Mouse (Mus musculus): Measurements from ENCODE around the gene Rnf207.

The Rnf207 gene

DNA sequence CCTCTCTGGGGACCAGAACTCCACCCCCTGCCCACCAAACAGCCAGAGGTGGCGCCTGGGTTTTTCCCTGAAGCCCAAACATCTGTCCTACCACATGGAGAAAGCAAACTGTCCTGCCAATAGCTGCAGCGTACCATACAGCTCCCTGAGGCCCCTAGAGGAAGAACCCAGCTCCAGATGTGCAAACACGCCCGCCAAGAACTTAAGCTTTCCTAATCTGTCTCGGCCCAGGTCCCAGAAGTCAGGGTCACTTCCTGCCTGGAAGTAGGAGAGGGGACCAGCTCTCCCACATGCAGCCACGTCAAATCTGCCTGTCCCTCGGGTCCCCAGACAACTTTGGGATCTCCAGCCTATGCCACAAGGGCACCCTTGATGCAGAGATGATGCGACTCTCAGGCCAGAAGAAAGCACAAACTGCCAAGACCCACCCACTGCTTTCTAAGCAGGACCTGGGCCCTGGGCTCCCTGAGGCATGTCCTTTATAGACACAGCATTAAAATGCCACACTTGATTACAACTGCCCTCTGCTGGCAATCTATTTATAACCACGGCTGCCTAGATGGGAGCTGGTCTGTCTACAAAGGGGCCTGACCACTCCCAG lies 46.2 kb downstream of the Rnf207 start:
- DNase-seq (ENCODE audit: low spot score in 2 of 2): no peak

DNA sequence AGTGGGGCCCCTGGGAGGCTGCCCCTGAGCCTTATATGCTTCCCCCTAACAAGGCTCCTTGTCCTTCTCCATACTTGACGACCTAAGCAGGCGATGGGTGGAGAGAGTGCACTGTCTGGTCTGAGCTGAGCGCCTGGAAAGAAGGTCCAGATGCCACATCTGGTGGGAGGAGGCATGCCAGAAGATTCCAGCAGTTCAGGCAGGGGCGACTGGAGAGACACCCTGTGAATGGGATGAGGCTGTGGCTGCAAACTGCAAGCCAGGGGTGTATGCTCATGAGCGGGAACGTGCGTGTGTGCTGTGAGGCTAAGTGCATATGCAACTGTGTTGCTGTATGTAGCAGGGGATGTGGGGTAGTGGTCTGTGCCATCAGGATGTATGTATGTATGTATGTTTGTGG lies 46.8 kb downstream of the Rnf207 start:
- DNase-seq (ENCODE audit: low spot score in 2 of 2): no peak

DNA sequence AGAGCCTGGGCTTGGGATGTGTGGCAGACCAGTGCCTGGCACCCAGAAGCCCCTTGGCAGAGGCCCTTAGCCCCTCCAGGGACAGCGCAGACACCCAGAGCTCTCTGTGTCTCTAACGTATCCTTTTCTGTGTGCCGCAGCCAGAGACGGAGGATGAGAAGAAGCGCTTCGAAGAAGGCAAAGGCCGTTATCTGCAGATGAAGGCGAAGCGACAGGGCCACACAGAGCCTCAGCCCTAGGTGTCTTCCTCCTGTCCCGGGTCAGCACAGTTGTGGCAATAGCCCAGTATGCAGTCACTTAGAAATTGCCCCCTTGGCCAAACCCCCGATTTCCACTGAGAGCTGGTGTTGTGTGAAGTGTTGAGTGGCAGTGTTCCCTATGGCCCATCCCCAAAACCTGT lies 47.5 kb downstream of the Rnf207 start:
- no peak for DNase-seq (ENCODE audit: low spot score in 2 of 2)

DNA sequence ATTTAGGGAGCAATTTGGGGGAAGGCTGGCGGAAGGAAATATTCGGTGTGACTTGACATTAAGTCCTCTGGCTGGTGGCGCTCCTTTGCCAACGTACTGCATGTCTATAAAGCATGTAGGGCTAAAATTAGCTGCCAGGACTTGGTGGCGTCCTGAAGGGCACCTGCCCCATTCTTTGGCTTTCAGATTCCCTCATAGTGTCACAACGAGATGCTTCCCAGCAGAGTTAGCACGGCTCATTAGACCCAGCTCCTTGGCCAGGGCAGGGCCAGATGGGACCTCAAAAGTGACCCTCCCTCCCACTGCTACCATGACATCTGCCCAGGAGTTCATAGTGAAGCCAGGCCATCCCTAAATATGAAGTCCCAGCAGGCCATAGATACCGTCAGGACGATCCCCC lies 48.2 kb downstream of the Rnf207 start:
- DNase-seq (ENCODE audit: low spot score in 2 of 2): no peak

DNA sequence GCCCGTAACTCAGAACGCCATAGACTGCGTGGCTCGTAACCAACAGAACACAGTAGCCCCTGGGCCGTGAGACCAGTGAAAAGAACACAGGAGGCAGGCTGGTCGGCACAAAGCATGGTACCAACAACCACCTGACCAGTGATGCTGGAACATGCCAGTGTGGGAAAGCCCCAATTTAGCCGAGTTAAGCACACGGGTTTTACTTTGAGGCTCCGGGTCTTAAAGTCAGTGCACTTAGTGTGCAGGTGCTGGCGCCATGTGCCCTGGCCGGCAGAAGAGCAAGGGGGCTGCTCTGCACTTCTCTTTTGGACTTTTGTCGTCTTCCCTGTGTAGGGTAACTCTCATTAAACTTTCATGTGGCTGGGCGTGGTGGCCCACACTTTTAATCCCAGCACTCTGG lies 48.8 kb downstream of the Rnf207 start:
- no peak for DNase-seq (ENCODE audit: low spot score in 2 of 2)

DNA sequence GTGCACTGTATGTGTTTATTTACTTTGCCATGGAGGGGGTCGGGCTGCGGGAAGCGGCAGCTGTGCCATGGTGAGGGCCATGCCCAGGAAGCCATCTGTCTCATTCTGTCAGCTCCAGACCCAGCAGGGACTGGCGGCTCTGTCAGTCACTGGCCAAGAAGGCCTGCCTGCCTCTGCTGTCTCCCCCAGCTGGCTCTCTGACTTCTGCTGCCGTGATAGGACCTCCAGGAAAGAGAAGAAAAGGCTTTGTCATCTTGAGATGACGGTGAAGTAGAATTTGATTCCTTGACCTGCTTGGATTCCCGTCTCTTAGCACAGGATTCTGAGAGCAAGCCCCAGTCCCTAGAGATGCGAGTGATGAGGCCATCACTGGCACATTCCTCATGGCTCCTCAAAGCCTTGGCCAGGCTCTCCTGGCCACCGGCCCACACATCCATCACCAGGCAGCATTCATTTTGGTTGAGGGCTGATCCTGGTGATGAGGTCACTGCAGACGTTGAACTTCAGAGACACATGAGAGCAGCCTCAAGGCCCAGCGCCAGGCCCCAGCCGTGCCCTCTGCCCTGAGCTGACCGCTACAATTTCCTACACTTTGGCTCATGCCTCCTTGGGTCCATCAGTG lies 50.9 kb downstream of the Rnf207 start:
- no peak for DNase-seq (ENCODE audit: low spot score in 2 of 2)

DNA sequence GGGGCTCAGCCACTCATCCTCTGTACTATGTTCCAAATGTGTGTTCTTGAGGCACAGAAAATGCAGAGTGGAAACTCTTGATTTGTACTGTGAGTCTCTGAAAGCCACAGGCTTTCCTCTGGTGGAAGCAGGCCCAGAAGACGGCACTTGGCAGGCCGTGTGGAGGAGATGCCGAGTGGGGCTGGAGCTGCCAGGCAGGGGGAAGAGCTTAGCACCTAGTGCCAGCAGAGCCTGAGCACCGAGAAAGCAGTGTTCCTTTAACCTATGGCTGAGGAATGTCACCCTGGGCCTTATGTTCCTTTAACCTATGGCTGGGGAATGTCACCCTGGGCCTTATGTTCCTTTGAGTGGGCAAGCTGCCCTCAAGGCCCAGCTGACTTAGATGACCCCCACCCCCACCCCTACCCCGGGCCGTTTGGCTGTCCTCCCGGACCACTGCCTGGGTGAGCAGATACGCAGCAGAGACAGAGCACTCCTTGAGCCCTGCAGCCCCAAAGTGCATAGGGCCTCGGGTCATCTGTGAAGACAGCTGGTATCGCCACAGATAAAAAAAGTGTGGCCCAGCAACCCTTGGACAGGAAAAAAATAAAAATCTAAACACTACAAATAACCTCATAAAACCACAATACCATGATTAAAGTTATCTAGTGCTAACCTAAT lies 52.4 kb downstream of the Rnf207 start:
- DNase-seq (ENCODE audit: low spot score in 2 of 2): peak; percentile 80 to 84

DNA sequence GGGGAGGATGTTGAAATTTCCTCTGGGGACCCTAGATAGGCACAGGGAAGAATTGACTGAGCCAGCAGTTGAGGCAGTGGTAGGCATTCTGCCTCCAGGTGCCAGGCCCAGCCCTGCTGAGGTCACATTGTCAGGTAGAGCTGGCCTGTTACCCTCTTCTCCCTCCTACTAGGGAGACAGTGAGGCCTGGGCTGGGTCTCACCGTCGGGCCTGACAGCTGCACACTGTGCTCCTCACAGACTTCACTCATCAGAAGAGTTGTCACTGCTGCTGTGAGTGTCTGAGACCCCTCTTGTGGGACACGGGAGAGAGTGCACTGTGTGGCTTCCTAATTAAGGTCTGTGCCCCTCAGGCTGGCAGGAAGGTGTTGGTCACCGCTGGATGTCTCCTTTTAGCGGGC lies 53.0 kb downstream of the Rnf207 start:
- no peak for DNase-seq (ENCODE audit: low spot score in 2 of 2)

DNA sequence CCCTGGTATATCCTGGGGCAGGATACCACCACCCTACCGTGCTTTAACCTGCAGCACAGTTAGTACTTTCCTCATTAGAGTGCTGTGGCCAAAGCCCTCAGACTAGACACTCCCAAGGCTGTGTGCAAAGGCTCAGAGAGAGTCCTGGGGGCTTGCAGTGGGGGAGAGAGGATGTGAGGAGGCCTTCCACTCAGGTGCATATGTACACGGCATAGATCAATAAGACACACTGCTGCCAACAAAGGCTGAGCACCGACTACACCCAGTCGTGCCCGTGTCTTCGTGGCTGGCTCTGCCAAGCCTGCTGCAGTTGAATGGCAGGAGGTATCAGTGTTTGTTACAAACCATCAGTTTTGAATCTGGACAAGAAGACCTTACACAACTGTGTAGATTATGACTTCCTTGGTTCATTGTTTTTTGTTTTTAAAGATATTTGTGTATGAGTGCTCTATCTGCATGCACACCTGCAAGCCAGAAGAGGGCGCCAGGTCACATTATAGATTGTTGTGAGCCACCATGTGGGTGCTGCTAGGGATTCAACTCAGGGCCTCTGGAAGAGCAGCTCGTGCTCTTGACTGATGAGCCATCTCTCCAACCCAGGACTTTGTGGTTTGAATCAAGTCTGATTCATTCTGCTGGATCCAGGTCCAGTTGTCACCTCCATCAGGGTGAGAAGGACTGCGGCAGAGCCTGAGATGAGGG lies 53.8 kb downstream of the Rnf207 start:
- DNase-seq (ENCODE audit: low spot score in 2 of 2): no peak

DNA sequence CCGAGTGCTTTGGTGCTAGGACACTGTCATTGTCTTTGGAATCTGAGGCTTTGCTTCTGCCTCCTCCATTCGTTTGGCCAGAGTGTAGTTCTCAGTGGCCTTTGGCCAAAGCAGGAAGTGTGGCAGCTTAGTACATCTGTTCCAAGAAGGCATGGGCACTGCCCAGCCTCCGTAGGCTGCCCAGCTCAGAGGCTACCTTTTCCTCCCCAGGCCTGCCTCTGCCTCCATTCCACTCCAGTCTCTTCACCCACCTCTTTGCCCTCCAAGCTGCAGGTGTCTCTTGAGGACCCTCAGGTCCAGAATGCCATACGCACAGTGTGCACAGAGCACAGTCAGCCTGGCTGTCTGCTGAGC lies 54.6 kb downstream of the Rnf207 start:
- DNase-seq (ENCODE audit: low spot score in 2 of 2): no peak

DNA sequence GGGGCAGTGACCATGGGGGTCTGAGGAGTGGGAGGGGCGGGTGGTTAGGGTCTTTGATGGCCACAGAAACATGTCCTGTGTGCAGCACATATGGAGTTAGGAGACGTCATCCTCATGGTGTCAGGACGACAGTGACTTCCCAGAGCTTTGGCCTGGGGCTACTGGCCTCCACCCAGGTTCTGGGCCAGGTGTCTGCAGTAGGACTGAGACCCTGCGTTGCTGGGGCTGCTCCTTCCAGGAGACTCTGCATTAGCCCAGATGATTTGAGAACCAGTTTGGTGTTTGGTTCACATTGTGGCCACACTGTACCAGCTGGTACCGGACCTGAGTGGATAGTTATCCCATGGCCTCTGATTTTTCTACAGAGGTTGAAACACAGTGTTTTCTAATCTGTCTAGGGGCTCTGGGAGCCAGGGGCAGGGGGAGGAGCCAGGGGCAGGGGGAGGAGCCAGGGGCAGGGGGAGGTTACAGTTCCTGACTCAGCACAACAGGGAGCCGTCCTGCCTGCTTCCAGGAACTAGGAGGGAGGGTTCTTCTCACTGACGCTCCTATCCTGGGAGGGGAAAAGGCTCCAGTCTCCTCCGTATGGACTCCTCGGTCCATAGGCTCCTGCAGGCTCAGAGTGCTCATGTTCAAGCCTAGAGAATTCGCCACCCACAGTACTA lies 55.1 kb downstream of the Rnf207 start:
- DNase-seq (ENCODE audit: low spot score in 2 of 2): no peak

DNA sequence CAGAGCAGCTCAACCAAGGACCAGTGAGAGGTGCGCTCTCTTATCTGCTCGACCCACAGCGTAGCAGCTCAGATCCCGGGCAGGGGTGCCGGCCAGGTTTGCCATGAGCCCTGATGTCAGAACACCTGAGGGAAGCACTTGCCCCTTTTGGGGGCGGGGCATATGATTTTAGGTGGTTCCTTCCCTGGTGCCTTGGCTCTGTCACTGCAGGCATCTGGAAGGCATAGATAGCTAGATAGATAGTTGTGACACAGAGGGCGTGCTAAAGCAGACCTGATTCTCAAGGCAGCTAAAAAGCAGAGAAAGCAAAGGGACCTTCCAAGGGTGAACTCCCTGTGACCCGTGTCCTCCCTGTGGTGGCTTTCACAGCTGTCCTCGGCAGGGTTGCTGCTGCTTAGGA lies 55.7 kb downstream of the Rnf207 start:
- DNase-seq (ENCODE audit: low spot score in 2 of 2): no peak

DNA sequence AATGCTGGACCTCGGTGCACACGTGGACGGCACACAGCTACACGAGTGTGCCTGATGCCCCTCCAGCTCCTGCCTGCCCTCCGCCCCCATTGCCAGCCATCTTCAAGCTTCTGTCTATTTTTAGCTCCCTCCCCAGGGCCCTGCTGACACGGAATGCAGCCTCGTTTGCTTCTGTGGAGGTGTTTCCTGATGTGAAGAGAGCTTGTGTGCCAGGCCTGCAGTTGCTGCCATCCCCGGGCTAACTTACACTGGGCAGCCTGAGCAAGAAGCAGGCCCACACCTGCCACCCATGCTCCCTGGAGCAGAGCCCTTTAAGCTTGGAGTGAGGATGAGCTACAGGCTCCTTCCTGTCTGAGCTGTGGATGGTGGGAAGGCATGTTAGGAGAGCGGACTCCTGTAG lies 56.6 kb downstream of the Rnf207 start:
- no peak for DNase-seq (ENCODE audit: low spot score in 2 of 2)

DNA sequence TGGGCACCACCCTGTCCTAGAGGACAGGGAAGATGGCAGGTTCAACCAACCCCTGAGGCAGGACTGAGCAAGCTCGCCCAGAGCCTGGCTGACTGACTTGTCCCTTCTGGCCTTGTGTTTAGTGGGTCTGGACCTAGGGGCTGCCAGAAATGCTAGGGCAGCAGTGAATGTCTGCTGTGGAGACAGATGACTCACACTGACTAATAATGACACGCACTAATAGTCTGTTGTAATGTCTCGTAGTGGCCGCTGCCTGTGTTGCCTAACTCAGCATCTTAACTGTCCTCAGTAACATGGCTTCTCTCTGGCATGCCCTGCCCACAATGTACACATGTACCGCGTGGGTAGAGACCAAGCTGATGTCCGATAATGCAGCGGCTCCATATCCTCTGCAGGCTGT lies 58.3 kb downstream of the Rnf207 start:
- DNase-seq (ENCODE audit: low spot score in 2 of 2): no peak

DNA sequence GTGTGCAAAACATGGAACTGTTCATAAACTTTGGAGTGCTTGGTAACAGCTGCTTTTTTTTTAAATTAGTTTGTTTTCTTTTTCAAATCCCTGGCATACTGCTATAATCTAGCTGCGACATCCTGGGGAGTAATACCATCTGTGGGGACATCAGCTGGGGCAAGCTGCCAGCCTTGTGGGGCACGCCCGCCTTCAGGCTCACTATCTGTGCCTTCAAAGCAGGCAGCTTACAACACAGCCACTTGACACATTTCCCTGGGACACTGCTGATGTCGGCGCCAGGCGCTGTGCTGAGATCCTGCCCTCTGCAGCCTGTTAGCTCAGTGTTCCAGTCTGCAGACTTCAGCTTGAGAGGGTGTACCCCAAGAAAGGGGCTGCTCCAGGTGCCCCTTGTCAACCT lies 61.7 kb downstream of the Rnf207 start:
- peak; percentile 87 to 90 for DNase-seq (ENCODE audit: low spot score in 2 of 2)

Measured in right cerebral cortex, postnatal 10 days (tissue).